Mouse (Mus musculus) forelimb bud, embryonic 11.5 days (tissue): ENCODE results near the gene Olfr319.
"Not testable (repeated sequence)": the region's sequence is repeated elsewhere in the genome, so short reads cannot be mapped to it uniquely, and the experiment has no call there.

Source experiments
- DNase-seq: peaks from one replicate; pipeline ENCODE4 v3.0.0-alpha.2; 2012; ENCODE audit warnings: low read depth, low spot score

Gene Olfr319

DNA sequence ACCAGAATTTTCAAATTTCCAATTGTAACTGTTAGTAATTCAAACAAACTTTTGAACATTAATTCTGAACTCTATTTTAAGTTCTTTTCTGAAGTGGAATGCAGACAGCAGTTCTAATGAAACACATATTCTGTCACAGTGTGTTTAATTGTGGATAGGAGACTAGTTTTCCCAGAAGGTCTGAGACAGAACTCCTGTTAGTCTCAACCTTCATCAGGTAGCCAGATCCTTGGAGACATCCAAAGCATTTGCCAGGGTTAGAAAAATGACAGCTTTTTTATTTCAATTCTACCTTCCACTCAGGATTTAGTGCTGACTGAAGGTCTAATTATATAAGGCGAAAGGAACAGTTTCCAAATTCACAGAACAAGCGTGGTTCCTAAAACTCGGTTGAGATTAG is at the start of gene Olfr319:
Gene Olfr319, plus strand, starts transcription at position 301 of the 400 bp plus-strand sequence.
- no peak for DNase-seq

DNA sequence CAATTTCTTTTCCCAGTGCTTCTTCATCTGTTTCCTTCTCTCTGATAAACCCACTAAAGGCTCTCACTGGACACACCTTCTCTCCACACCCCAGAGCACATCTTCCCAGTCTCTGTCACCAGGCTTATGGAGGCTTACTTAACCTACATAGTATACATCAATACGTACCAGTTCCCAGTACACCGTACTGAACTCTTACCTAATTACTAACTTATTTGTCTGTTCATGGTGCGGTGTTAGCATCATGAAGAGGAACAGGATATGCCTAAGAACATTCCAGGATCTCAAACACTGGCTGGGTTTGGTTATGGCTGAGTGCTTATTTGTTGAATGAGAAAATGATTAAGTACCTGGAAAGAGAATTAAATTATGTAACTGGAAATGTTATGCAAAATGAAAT is 43.8 kb upstream of the Olfr319 start:
- DNase-seq: no peak

DNA sequence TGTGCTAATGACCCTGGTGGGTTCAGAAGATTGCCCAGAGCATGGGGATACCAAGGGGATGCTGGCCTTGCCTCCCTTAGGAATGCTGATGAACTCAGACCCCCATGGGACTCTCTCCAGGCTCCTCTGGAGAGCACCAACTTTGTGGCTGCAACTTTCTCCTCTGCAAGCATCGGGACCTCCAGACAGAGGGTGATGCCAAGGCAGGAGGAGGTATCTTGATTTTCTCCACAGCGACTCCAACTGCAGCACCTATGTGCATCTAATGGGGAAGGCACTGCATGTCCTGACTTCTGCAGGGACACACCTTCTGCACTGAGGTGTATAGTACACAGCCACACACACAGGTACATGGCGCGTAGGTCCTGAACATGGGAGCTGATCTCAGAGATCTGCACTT is 40.4 kb upstream of the Olfr319 start, which contains the start of gene Olfr322:
Gene Olfr322, plus strand, starts transcription at position 187 of the 400 bp plus-strand sequence.
- no peak for DNase-seq

DNA sequence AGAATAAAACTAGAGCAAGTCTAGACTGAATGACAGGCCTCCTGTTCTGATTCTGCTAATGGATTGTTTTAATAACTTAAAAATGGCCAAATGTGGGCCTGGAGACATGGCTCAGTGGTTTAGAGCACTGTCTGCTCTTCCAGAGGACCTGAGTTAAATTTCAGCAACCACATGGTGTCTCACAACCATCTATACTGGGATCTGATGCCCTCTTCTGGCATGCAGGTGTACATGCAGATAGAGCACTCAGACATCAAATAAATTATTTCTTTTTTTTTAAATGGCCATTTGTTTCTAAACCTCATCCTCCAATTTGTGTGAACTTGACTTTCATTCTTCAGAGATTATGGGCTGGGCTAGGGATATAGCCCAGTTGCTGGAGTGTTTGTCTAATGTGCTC is 29.7 kb upstream of the Olfr319 start:
- DNase-seq: no peak

DNA sequence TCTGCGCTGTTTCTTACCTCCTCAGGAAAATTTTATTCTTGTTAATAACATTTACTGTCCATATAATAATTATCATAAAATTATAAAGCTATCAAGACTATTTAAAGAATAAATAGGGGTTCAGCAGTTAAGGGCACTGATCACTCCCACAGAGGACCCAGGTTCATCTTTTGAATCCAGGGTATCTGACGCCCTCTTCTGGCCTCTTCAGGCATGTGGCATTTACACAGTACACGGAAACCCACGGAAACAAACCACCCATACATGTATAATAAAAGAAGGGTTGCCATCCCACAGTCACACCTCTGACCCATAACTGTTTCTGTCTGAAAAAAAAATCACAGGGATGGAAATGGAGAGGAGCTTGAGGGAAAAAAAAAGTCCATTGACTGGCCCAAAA is 27.1 kb upstream of the Olfr319 start:
- no peak for DNase-seq

DNA sequence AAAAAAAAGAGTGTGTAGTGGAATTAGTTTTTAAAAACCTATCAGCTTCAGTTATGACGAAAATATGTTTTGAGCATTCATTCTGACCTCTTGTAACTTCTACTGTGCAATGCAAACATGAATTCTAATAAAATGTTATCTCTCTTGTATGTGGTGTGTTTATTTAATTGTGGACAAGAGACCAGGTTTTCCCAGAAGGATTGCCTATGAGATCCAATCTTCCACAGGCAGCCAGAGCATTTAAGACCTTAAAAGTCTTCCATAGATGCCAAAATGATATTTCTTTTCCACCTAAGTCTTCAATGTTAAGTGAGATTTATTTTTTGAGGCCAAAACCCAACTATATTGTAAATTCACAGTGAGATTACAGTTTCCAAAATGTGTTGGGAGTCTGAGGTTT is 18.2 kb upstream of the Olfr319 start, which contains the start of gene Olfr320:
Gene Olfr320, plus strand, starts transcription at position 301 of the 400 bp plus-strand sequence.
- DNase-seq: no peak

DNA sequence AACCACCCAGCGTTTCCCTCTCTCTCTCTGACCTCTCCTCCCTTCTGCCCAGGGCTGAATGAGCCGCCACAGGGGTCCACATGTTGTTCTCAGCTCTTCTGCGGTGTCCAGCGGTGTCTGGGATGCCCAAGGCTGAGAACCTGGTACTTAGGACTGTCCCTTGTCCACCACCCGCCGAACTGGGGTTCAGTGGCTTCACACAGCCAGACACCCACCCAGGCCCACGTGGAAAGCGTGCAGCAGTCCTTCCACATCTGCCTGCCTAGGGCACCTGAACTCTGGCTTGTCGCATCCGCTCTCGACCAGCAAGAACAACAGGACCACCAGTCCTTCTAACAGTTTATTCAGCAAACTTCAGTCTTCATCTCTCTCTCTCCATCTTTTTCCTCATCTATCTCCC is 10.1 kb downstream of the Olfr319 start:
- DNase-seq: no peak

DNA sequence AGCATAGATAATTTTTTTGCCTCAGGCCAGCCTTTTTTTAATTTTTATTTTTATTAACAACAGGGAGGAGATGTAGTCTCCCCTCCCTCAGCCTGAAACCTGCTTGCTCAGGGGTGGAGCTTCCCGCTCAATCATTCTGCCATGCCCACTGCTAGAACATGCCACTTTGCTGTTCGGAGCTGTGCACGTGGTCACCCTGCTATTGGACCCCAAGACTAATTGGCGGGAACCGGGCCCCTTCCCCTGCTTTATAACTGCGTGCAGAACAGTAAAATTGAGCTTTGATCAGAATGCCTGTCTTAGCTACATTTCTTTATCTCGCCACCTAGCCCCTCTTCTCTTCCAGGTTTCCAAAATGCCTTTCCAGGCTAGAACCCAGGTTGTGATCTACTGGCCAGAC is 18.8 kb downstream of the Olfr319 start:
- DNase-seq: not testable (repeated sequence)

DNA sequence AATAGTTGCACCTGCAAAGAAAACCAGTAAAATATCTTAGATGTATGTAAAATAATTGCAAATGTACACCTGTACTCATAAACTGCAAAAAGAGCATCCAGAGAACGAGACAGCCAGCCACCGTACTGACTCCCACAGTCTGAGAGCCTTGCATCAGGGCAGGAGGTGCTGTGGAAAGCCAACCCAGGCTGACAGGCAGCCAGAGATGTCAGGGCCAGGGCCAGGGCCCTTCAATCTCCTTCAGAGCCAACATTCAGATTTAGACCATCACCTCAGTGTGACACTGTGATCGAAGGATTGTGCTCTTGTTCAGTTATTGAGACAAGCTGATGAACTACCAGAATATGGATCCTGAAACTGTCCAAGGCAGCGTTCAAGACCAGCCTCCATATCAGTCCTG is 20.7 kb downstream of the Olfr319 start:
- DNase-seq: no peak

DNA sequence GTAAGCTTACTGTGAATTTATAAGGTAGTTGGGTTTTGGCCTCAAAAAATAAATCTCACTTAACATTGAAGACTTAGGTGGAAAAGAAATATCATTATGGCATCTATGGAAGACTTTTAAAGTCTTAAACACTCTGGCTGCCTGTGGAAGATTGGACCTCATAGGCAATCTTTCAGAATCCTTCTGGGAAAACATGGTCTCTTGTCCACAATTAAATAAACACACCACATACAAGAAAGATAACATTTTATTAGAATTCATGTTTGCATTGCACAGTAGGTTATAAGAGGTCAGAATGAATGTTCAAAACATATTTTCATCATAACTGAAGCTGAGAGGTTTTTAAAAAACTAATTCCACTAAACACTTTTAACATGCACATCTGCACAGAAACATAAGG is 25.0 kb downstream of the Olfr319 start, which contains the start of gene Olfr318:
Gene Olfr318, minus strand, starts transcription at position 101 of the 400 bp plus-strand sequence.
- DNase-seq: no peak

DNA sequence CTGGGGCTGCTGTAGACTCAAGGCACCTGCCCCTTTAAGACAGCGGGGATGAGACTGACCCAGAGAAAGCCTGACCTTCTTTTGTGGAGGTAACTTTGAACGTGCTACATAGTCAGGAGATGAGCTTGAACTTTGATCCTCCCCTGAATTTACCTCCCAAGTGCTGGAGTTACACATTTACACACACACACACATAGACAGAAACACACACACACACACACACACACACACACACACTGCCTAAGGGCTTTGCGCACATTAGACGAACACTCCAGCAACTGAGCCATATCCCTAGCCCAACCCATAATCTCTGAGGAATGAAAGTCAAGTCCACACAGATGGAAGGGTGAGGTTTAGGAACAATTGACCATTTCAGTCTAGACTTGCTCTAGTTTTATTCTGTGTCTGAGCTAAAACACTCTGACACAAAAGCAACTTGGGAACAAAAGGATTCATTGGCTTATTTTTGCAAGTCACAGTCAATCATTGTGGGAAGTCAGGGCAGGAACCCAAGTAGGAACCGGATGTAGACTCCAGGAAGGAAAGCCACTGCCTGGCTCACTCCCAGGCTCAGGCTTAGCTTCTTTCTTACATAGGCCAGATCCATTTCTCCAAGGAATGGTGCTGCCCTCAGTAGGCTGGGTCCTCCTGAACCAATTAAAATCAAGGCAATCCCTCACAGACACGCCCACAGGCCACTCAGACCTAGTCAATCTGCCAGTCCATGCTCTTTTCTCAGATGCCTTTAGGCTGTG is 29.1 kb downstream of the Olfr319 start:
- DNase-seq: not testable (repeated sequence)

DNA sequence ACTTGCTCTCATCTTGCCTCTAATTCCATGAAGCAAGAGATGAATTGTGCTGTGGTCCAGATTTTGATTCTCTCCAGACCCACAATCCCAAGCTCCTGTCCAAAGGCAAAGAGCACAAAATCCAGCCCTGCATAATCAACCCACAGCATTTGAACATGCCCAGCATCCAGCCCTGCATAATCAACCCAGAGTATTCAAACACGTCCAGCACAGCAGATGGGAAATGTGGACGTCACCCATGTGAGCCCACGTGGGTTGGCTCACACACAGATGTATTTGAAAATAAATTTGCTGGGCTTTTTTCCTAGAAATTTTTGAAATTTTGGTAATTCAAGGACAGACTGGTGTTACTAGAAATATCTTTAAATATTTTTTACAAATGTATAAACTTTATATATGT is 34.4 kb downstream of the Olfr319 start:
- no peak for DNase-seq

DNA sequence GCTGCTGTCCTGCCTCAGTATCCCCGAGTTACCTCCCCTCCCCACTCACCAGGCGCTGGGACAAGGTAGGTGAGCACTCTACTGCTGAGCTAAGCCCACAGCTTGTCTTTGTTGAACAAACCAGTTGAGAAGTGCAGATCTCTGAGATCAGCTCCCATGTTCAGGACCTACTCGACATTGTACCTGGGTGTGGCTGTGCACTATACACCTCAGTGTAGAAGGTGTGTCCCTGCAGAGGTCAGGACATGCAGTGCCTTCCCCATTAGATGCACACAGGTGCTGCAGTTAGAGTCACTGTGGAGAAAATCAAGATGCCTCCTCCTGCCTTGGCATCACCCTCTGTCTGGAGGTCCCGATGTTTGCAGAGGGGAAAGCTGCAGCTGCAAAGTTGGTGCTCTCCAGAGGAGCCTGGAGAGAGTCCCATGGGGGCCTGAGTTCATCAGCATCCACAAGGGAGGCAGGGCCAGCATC is 39.9 kb downstream of the Olfr319 start, which contains the start of gene Olfr317:
Gene Olfr317, minus strand, starts transcription at position 421 of the 471 bp plus-strand sequence.
- DNase-seq: no peak

DNA sequence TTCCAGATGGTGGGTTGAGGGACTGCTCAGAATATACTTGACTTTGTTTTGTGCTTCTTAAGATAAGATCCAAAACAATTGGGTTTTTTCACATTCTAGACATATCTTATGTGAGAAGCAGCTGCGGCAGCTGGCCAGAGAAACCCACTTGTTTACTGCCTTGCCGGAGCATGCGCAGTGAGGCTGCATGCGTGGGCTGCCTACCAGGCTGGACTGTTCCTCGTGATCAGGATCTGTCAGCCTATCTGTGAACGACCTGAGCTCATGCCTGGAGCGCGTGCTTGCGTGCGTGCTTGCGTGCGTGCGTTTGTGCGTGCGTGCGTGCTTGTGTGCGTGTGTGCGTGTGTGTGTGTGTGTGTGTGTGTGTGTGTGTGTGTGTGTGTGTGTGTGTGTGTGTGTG is 52.1 kb downstream of the Olfr319 start:
- DNase-seq: not testable (repeated sequence)

DNA sequence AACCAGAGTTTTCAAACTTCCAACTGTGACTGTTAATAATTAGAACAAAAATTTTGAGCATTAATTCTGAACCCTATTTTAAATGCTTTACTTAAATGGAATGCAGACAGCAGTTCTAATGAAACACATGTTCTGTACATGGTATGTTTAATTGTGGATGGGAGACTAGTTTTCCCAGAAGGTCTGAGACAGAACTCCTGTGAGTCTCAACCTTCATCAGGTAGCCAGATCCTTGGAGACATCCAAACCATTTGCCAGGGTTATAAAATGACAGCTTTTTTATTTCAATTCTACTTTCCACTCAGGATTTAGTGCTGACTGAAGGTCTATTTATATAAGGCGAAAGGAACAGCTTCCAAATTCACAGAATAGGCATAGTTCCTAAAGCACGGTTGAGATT is 53.5 kb downstream of the Olfr319 start, which contains the start of gene Olfr316:
Gene Olfr316, plus strand, starts transcription at position 301 of the 400 bp plus-strand sequence.
- no peak for DNase-seq
